Mouse (Mus musculus): Measurements from ENCODE around the gene Pnpla5. TPM values are rescaled to one million over a fixed set of nuclear protein-coding genes. Genes with fewer than 3 reads are reported as not detected.

Gene Pnpla5
- polyA plus RNA-seq, 2 experiments = 0.02 TPM; not detected in 1

GRCm38 (mm10) chr15:84065140-84065539, 57.8 kb downstream of the Pnpla5 start, which contains the start of gene Efcab6:
Efcab6 (minus strand) TSS chr15:84065379.
- Histone ChIP-seq H3K4me3 (ENCODE audit: insufficient read depth in 1 of 2, low read depth in 2 of 2, low read length in 2 of 2) (no peak within 1 kb of the TSS), H3K9me3 (ENCODE audit: control insufficient read depth, low read length) (no peaks in the 10 kb centered on the region), H3K9ac (replicated peaks) (no peak within 1 kb of the TSS), H3K27me3 (ENCODE audit: control insufficient read depth, insufficient read depth, low read length) (peaks cover 10% of the 10 kb centered on the region), H3K4me2 (ENCODE audit: low read depth) (no peak within 1 kb of the TSS), H3K36me3 (replicated peaks; ENCODE audit: control insufficient read depth, insufficient read depth, low read depth) (no peaks in the 10 kb centered on the region), H3K4me1 (replicated peaks; ENCODE audit: control insufficient read depth in 2 of 2, insufficient read depth in 2 of 2, low read length in 1 of 2) (no peaks in the 10 kb centered on the region), H3K27ac (no peak within 1 kb of the TSS)
- DNase-seq (ENCODE audit: low read depth in 3 of 3, low spot score in 3 of 3) (no peak), ATAC-seq (ENCODE audit: insufficient read depth) (no peak)
- WGBS (ENCODE audit: insufficient replicate concordance) = 5% methylated on average over 29 of the region's 29 CpGs
- TF ChIP-seq CTCF (IDR thresholded peaks at IDR 0.05; ENCODE audit: low read depth) = no peak
- no peak for TF ChIP-seq EP300 (IDR thresholded peaks at IDR 0.05; ENCODE audit: low read depth)

Small RNAs within 50 kb of the gene (microRNA-seq; reads per million reads assigned to microRNA genes)
- not detected for gene Mir6392

Other genes starting within 250 kb of the Pnpla5 start
- not detected in 2 replicates for gene Efcab6, start 57.8 kb downstream of the Pnpla5 start, polyA plus RNA-seq (2012; rRNA removed)
- gene Efcab6, start 57.8 kb downstream of the Pnpla5 start, polyA plus RNA-seq (2014; fragmentation: Nextera tagmentation; extraction: Ambion mirVana) = not detected in 2 replicates
- gene Sult4a1, start 17.4 kb downstream of the Pnpla5 start, polyA plus RNA-seq (2012; rRNA removed) = 0.06 and 0.16 TPM in 2 replicates
- gene Sult4a1, start 17.4 kb downstream of the Pnpla5 start, polyA plus RNA-seq (2014; fragmentation: Nextera tagmentation; extraction: Ambion mirVana) = not detected in 2 replicates
- 4.0 TPM in 2 replicates for gene Pnpla3, start 44.7 kb upstream of the Pnpla5 start, polyA plus RNA-seq (2012; rRNA removed)
- gene Pnpla3, start 44.7 kb upstream of the Pnpla5 start, polyA plus RNA-seq (2014; fragmentation: Nextera tagmentation; extraction: Ambion mirVana) = 0.66 and 0.72 TPM in 2 replicates
- 7.5 and 12.3 TPM in 2 replicates for gene Samm50, start 69.1 kb upstream of the Pnpla5 start, polyA plus RNA-seq (2012; rRNA removed)
- gene Samm50, start 69.1 kb upstream of the Pnpla5 start, polyA plus RNA-seq (2014; fragmentation: Nextera tagmentation; extraction: Ambion mirVana) = 49.3 and 51.8 TPM in 2 replicates
- 21.6 and 22.6 TPM in 2 replicates for gene Parvb, start 108.9 kb upstream of the Pnpla5 start, polyA plus RNA-seq (2012; rRNA removed)
- 7.3 and 11.4 TPM in 2 replicates for gene Parvb, start 108.9 kb upstream of the Pnpla5 start, polyA plus RNA-seq (2014; fragmentation: Nextera tagmentation; extraction: Ambion mirVana)
- 7.6 and 8.3 TPM in 2 replicates for gene Parvg, start 200.9 kb upstream of the Pnpla5 start, polyA plus RNA-seq (2012; rRNA removed)
- 6.6 and 7.6 TPM in 2 replicates for gene Parvg, start 200.9 kb upstream of the Pnpla5 start, polyA plus RNA-seq (2014; fragmentation: Nextera tagmentation; extraction: Ambion mirVana)